Mouse (Mus musculus): ENCODE measurements at regions not wholly inside any gene's neighbourhood (a gene's known extent, or its start where the extent isn't known, plus 50 kb on each side); places are given as distances from the start of the nearest gene placed in this dataset.

DNA sequence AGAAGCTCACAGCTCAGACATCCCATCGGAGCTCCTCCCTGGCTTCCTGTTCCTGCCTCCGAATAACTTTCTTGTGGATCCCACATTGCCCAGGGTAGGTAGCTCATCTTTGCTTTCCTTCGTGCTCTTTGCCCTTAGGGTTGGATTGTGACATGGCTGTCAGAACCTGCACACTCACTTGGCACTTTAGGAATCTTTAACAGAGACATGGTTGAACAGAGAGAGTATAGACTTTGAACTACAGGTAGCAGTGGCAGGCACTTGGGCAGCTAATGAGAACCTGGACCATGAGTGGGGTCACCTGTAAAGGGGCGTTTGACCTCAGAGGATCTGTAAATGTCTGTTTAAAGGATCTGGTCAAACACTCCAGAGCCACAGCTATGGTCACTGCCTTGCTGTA, 62.4 kb upstream of the Sall1 start:
- no peak for TF ChIP-seq POLR2A (IDR thresholded peaks at IDR 0.05; ENCODE audit: low read depth, low read length)
- no peak for TF ChIP-seq CTCF (conservative IDR thresholded peaks at IDR 0.05; ENCODE audit: insufficient read depth, insufficient read length, low read depth, low read length)

Measured in kidney, adult 2 months (tissue).